Mouse (Mus musculus): ENCODE measurements around the gene Nr2e1.
A peak's percentile ranks its signal among the peaks of the same experiment; 100 is the strongest.

The Nr2e1 gene

DNA sequence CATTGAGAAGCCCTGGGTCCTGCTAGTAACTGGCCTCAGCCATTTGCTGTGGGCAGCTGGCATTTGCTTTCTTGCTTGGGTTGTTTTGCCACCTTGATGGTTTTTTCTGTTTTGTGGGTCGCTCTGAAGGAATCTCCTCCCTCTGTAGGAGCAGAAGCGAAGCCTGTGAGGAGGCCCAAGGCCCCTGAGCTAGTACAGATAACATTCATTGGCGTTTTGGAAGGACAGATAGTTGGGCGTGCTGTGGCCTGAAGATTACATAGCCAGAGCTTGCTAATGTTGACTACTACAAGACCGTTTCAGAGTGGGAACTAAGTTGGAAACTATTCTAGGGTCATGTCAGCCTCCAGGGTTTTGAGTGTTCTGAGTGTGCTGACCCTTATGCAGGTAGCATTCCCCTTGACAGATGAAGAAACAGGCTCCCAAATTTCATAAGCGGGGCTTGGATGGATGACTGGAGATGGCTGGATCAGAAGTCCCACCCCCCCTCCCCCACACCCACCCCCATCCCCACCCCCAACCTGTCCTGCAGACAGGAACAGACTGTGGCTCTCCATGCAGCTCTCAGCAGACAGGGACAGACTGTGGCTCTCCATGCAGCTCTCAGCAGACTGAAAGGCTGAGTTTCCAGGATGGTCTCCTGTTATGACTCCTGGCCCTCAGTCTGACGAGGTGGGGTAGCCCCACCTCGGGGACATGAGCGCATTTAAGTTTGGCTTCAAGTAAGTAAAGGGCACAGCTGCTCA lies 45.7 kb downstream of the Nr2e1 start:
- no peak for DNase-seq

- DNase-seq, result no peak
Observed at GRCm38 (mm10) chr10:42533836-42534453, 49.5 kb downstream of the Nr2e1 start.

- no peak for DNase-seq
Observed at GRCm38 (mm10) chr10:42525682-42526081, 57.8 kb downstream of the Nr2e1 start.

- DNase-seq, result no peak
Observed at GRCm38 (mm10) chr10:42523556-42524162, 59.8 kb downstream of the Nr2e1 start.

DNA sequence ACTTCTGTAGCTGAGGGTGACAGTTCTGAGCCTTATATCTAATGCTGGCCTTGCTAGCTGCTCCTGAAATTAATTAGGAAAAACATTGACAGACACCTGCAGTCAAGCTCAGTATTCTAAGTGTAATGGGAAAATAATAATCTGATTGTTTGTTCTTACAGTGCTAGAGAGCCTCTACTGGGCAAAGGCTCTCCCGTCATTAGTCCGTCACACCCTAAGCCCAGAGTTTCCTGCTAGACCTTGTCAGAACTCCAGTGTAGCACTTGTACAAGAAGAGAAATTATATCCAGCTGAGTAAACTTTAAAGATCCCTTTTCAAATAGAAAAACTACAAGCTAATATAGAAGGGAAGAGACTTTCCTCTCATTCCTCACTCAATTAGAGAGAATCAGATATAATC lies 60.5 kb downstream of the Nr2e1 start:
- DNase-seq, result no peak

DNA sequence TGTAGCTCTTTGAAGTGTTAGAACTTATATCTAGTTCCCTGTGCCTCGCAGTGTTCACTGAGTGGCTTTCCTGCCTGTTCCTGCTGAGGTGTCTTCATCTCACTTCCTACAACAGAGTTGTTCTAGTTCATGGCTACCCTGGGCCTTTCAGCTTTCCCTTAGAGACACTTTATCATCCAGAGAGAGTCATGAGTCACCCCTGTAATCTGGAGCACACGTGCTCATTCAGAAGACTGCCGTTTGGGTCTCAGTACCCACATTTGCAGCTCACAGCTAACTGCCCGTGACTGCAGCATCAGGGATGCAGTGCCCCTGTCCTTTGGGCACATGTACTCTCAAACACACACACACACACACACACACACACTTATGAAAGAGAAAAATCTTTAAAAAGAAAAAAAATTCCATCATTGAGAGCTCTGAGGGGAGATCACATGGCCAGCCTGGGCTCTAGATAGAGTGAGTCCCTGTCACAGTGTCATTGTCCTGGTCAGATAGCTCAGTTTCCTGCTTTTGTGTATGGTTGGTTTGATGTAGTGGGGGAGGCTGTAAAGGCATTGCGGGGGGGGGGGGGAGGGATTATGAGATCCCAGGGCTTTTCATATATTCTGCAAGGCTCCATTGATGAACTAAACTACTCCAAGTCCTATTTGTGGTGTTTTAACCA lies 62.0 kb downstream of the Nr2e1 start:
- no peak for DNase-seq

- peak; percentile 40 for DNase-seq
Observed at GRCm38 (mm10) chr10:42518363-42518762, 65.1 kb downstream of the Nr2e1 start.

GRCm38 (mm10) chr10:42514125-42514524 lies 69.3 kb downstream of the Nr2e1 start:
- no peak for DNase-seq
